Mouse (Mus musculus) hindbrain, embryonic 11.5 days (tissue): Measurements from ENCODE around the gene Olfr786. TPM values are rescaled to one million over a fixed set of nuclear protein-coding genes. Genes with fewer than 3 reads are reported as not detected.

ENCODE experiments used
- polyA plus RNA-seq: library from polyadenylated mRNA; unstranded; fragments of >200 nt; fragmentation: Nextera tagmentation; extraction: Ambion mirVana; gene quantifications from 2 replicates; pipeline ENCODE4 v1.2.1, GENCODE M21; 2014

Gene Olfr786
- polyA plus RNA-seq, 1 experiment from 2014 or later: not detected

Other genes starting within 250 kb of the Olfr786 start
- gene Olfr772, start 249.4 kb upstream of the Olfr786 start, polyA plus RNA-seq: not detected in 2 replicates
- gene Olfr773, start 239.9 kb upstream of the Olfr786 start, polyA plus RNA-seq: not detected in 2 replicates
- not detected in 2 replicates for gene Olfr774, start 191.1 kb upstream of the Olfr786 start, polyA plus RNA-seq
- not detected in 2 replicates for gene Olfr775, start 178.9 kb upstream of the Olfr786 start, polyA plus RNA-seq
- not detected in 2 replicates for gene Olfr776, start 168.2 kb upstream of the Olfr786 start, polyA plus RNA-seq
- gene Olfr777, start 155.8 kb upstream of the Olfr786 start, polyA plus RNA-seq: not detected in 2 replicates
- gene Olfr780, start 109.2 kb upstream of the Olfr786 start, polyA plus RNA-seq: not detected in 2 replicates
- gene Olfr781, start 98.5 kb upstream of the Olfr786 start, polyA plus RNA-seq: not detected in 2 replicates
- not detected in 2 replicates for gene Olfr782, start 78.5 kb upstream of the Olfr786 start, polyA plus RNA-seq
- gene Olfr784, start 43.2 kb upstream of the Olfr786 start, polyA plus RNA-seq: 0.04 TPM in 1 of 2 replicates, not detected in the other
- gene Olfr785, start 21.9 kb upstream of the Olfr786 start, polyA plus RNA-seq: not detected in 2 replicates
- gene Olfr787, start 34.6 kb downstream of the Olfr786 start, polyA plus RNA-seq: not detected in 2 replicates
- gene Olfr788, start 43.7 kb downstream of the Olfr786 start, polyA plus RNA-seq: not detected in 2 replicates
- gene Olfr789, start 57.4 kb downstream of the Olfr786 start, polyA plus RNA-seq: not detected in 2 replicates
- gene Olfr790, start 71.2 kb downstream of the Olfr786 start, polyA plus RNA-seq: not detected in 2 replicates
- gene Olfr791, start 94.5 kb downstream of the Olfr786 start, polyA plus RNA-seq: not detected in 2 replicates
- gene Olfr792, start 111.9 kb downstream of the Olfr786 start, polyA plus RNA-seq: not detected in 2 replicates
- gene Olfr794, start 140.3 kb downstream of the Olfr786 start, polyA plus RNA-seq: not detected in 2 replicates
- not detected in 2 replicates for gene Olfr796, start 185.3 kb downstream of the Olfr786 start, polyA plus RNA-seq
- not detected in 2 replicates for gene Olfr798, start 200.6 kb downstream of the Olfr786 start, polyA plus RNA-seq
- gene Olfr799, start 210.2 kb downstream of the Olfr786 start, polyA plus RNA-seq: not detected in 2 replicates
- gene Olfr800, start 230.4 kb downstream of the Olfr786 start, polyA plus RNA-seq: not detected in 2 replicates
- not detected in 2 replicates for gene Olfr801, start 246.6 kb downstream of the Olfr786 start, polyA plus RNA-seq